Mouse (Mus musculus): ENCODE results near the gene Fam193b.

Fam193b gene

DNA sequence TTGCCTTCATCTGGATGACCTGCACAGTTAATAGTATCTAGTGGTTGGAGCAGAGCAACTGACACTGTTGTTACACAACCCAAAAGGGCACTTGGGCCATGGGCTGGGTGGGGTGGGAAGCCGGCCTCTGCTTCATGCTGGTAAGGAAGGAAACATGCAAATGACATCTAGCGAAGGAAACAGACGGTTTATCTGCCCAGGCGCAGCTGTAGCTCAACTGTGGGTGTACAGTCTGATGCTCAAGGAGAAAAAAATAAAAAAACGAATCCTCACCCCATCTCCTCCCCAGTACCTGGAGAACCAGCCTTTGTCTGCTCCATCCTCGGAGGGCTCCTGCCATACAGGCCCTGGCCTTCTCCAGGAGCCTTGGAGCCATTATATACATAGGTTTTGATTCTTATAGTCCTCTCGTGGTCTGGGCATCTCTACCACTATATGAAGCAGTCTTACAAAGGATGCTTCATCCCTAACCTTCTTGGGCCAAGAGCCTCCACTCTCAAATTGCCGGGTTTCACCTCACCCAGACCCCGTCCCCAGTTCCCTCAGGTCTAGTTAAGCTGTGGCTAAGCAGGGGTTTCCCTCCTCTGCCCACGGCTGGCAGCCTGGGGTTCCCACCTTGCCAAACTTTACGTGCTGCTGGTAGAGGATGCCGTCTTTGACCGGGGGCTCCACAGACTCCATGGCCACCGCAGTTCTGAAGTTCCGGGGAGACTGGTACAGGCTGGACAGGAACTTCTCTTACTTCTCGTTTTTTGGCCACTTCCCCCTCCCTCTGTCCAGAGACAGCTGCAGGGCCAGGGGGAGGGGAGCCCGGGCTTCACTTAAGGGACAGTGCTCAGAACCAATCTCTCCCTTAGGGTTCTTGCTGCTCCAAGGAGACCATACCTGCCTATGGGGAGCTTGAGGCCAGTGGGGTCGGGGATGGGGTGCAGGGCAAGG is 42.8 kb downstream of the Fam193b start:
- DNase-seq (ENCODE audit: low spot score in 2 of 2): no peak

DNA sequence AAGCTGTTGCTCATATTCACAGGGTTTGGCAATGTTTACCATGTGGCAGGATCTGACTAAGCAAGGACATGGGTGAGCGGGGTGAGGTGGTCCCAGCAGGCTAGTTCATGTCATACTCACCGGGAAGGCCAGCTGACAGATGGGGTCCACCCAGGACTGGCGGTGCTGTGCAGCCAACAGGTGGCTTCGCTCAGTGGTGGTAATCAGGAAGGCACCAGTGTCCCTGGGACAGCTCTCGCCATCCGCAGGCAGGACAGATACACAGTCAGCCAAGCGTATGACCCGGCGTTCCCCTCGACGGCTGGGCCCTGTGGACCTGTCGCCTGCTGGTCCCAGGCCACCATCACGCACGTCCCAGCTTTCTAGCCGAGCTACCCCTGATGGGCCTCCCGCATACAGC is 43.7 kb downstream of the Fam193b start:
- no peak for DNase-seq (ENCODE audit: low spot score in 2 of 2)

DNA sequence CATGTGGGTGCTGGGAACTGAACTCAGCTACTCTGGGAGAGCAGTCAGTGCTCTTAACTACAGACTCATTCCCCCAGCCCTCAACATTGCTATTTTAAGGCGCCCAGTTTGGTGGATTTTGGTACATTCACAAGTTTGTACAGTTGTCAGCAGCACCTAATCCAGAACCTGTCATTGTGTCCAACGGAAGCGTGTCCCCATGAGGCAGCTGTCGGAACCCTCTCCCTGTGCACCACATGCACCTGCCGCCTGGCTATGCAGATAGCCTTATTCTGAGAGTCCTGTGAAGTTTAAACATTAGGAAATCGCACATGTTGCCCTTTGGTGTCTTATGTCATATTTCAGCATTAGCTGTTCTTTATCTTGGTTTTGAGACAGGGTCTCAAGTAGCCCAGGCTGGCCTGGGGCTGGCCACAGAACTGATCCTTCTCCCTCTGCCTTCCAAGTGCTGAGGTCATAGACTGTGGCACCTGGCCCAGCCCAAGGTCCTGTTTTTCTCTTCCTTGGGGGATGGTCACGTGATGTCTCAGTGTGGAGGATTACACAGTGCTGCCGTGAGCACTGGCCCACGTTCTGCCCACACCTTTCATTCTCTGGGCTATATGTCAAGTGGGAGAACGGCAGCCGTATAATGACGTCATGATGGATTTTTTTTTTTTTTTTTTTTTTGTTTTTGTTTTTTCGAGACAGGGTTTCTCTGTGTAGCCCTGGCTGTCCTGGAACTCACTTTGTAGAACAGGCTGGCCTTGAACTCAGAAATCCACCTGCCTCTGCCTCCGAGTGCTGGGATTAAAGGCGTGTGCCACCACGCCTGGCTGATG is 45.0 kb downstream of the Fam193b start:
- no peak for DNase-seq (ENCODE audit: low spot score in 2 of 2)

DNA sequence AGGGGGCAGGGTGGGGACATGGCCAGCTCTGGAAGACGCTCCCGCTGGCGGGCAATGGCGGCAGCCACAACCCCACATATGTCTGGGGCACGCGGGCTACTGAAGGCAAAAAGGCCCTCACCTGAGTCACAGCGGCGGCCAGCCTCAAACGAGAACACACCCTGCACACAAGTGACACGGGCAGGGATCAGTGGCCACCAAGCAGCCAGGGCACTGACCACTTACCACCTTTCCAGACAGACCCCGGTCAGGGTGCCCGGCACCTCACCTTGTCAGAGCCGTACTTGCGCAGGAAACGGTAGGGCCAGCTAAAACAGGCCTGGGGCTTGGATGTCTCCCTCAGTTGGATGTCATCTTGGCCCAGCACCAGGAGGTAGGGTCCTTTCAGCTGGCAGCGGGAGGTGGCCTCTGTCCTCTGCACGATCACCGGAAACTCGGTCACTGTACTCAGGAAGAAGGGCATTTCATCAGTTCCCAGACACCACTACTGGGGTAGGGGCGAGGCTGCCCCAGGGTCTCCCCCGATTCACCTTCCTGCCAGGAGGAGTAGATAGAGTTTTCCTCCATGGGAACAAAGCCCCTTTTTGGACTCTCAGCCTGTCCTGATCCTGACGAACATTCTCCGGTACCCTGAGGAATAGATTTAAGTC is 46.8 kb downstream of the Fam193b start:
- no peak for DNase-seq (ENCODE audit: low spot score in 2 of 2)

DNA sequence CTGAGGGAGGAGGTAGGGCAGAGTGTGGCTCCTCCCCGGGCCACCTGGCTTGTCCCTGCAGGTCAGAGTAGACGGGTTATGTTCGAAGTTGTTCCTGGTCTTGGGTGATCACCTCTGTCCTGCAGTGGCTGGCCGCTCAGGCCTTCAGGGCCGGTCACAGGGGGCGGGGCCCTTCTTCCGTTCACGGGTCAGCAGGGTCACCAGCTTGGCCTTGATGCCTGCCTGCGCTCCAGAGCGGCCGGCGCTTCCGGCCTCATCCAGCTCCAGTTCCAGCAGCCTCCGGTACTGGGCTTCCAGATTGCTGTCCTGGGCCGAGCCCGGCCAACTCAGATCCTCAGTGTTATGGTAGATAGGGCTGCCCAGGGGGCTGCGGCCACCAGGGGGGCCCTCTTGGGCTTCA is 47.6 kb downstream of the Fam193b start:
- peak; percentile 23 to 39 for DNase-seq (ENCODE audit: low spot score in 2 of 2)

DNA sequence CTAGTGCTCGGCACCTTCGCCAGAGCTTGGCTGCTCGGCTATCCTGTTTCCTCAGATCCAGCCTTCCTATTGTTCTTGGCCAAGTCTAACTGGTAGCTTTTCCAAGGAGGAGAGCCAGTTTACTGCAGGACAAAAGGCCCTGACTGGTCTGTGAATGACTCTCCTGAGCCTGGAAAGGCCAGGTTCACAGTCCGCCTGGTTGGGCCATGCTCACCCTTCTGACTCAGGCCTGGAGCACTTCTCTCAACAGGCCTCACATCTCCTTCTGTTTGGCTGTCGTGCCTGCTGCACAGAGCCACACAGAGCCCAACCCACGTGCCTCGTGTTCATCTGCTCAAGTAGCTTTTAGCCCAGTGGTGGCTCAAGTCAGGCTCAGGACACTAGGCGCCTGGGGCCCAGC is 48.2 kb downstream of the Fam193b start:
- peak in 1 of 2 experiments; percentile 21 for DNase-seq (ENCODE audit: low spot score in 2 of 2)

DNA sequence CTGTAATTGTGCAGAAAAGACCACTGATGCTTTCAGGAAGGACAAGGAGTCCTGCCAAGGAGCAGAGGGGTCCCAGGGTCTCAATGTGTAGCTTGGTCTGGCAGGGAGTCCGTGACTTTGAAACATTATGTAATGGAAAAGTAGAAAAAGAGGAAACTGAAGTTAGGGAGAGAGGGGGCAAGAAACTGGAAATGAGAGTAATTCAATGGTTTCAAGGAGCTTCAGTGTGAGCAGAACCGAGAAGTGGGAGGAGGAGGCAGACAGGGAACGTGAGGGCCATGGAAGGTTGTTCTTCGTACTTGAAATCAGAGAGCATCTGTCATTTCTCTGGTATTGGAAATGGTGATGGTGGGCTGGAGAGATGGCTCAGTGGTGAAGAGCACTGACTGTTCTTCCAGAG is 51.3 kb downstream of the Fam193b start:
- DNase-seq (ENCODE audit: low spot score in 2 of 2): no peak

DNA sequence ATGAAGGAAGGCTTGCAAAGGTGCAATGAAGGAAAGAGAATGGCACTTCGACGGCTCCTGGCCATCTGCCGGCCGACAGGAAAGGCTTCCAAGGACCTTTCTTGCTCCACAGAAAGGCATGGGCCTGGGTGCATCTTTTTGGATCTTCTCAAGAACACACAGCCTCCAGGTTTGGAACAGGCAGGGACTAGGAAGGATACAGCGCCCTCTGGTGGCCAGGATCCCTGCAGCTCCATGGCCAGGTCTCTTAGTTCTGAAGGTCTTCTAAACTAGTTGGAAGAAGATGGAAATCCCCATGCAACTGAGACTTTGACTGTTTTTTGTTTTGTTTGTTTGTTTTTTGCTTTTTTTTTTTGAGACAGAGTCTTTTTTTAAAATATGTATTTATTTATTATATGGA is 54.0 kb downstream of the Fam193b start:
- DNase-seq (ENCODE audit: low spot score in 2 of 2): peak; percentile 67 to 85

DNA sequence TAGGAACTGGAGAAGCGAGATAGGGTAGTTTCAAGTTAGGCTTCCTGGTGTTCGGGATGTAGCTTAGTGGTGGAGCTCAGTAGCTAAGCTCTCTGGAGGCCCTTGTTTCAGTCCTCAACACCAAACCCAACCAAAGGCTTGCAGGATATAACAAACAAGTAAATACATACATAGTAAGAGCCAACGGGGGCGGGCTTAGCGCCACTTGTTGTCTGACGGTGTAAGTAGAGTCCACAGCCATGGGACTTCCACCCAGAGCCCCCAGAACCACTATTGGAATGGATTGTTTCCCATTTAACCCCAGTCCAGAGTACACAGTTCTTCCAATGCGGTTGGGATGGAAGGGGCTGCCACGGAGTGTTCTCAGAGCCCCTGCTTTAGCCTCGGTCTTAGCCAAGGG is 57.1 kb downstream of the Fam193b start:
- DNase-seq (ENCODE audit: low spot score in 2 of 2): no peak

DNA sequence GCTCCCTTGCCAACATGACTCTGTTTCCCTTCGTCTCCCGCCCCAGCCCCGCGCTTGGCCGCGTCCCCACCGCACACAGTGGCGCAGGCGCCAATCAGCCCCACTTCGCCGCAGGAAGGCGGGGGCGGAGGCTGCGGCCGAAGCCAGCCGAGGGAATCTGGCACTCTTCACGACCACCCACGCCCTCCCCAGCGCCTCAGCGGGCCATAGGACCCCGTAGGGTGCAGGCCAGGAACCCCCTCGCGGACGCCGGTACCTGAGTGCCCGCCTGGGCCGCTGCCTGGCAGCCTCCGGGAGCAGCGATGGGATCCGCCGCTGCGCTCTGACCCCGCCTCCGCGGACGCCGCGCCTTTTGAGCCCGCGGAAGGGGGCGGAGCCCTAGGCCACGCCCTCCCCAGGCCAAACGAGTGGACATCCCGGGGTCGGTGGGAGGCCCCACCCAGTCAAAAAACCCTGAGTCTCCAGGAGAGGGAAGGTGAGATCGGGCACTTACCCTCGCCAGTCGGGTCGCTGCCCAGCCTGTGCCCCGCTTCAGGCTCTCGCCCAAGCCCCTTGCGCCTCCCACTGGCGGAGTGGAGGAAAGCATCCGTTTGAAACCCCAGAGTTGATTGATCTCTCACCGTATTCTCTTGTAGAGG is 57.7 kb downstream of the Fam193b start, which contains the start of gene Pdlim7:
Pdlim7 (minus strand) TSS at position 566 of the 638 bp plus-strand sequence.
- DNase-seq (ENCODE audit: low spot score in 2 of 2): peak; percentile 86 to 97

DNA sequence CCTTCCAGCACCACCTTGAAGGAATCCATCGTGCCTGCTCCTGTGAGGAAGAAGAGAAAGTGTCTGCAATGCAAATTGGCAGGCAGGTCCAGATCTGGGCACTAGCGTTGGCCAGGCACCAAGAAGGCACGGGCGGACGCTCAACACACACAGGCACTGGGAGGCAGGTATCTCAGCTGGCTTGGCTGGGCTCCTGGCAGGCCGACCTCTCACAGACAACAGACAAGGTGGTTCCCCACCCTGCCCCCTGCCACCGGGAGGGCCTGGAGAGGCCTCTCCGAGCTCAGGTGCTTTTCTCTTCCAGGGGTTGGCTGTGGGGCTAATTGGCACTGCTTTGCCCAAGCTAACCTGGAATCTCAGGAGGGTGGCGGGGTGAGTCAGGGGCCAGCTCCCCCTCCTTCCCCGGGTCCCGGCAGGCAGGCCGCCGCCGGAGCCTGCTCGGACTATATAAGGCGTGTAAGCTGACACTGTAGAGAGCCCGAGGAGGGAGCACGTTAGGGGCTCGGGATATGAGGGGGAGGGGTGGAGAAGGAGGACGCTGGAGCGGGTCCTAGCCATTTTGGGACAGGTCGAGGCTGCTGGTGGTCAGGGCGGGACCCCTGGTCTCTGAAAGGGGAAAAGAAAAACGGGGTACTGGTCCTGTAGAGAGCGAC is 58.4 kb downstream of the Fam193b start:
- DNase-seq (ENCODE audit: low spot score in 2 of 2): peak; percentile 54 to 63

DNA sequence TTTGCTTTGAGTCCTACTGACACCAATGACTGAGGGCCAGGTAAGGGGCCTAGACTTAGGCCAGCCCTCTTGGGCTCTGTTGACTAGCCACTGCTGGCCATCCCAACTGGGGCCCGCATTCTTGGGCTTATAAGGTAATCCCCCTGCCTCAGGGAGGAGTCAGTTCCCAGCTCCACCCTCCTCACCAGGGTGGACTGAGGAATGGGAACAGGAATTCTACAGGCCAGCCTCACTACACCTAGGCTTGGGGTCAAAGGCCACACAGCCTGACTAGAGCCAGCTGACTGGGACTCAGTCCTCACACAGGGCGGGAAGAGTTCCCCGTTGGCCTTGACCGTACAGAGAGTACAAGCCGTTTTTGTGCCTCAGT is 59.4 kb downstream of the Fam193b start:
- DNase-seq (ENCODE audit: low spot score in 2 of 2): no peak

DNA sequence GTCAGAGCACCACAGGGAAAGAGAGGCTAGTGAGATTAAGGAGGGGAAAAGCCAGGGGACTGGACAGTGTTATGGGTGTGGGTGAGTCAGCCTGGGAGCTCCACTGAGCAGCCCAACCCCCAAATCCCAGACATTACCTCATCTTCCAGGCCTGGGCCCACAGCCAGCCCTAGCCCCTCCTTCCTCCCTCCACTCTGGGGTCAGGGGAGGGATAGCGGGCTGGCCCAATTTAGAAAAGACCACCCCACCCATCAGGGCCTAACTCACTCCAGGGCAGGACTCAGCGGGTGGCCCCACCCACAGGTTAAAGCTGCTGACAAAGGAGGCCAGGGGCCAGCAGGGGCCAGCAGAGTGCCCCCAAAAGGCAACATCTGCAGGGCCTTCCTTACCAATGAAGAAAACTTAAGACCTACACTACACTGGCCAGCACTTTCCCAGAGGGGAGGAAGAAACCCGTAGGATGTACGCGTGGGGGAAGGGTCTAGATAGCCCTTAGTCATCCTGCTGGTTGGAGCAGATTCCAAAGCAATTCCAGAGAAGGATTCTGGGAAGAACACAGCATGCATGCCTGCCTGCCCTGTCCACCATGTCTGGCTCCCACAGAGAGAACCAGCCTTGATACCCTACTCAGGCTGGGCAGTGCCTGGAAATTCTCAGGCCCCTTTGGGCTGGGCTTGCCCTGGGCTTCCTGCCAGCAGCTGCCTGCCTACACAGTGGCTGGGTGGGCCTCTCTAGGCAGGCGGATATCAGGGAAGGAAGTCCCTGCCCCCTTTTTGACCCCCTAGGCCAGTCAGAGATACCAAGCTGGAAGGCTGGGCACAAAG is 60.0 kb downstream of the Fam193b start:
- DNase-seq (ENCODE audit: low spot score in 2 of 2): peak; percentile 66 to 88

DNA sequence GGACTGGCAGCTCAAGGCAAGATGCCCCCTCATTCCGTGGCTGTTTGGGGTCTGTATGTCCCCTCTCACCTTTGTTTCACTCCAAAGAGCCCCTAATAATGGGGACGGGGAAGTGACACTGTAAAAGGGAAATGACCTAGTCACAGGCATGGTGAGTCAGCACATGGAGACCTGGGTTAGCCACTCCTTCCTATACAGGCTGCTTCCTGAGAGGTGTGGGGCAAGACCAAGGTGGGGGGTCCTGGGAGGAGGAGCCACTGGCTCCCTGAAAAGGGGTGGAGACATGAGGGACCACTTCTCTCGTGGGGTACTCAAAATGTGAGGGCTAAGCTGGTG is 60.6 kb downstream of the Fam193b start:
- no peak for DNase-seq (ENCODE audit: low spot score in 2 of 2)

DNA sequence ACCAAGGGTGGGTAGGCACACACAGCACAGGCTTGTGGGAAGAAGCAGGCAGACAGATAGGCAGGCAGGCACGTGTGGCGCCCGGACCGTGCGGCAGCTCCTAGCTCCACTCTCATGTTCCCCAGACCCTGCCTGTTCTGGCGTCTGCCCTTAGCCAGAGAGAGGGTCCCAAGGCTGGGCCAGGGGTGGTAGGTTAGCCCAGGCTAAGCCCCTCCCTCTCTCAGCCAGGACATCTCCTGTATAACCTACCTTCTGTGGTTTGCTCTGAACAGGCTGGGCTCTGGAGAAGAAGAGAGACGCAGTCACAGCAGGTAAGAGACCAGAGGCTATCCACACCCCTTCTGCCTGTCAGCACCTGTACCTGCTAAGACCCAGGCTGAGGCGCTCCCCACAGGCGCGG is 62.4 kb downstream of the Fam193b start:
- DNase-seq (ENCODE audit: low spot score in 2 of 2): no peak

DNA sequence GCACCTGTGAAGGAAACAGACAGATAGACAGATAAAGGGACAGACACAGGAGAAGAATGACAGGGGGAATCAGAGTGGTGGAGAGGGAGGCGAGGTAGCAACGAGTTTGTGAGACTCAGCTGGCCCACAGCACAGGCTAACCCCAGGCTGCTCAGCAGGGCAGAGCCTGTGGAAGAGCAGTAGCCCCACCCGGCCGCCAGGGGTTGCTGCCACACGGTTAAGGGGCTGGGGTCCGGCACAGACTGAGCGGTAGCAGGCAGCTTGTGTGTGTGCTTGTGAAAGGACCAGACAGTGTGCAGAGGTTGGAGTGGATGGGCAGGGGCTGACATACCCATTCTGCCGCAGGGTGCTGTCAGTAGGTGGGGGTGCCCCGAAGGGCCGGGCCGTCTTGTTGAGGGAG is 63.0 kb downstream of the Fam193b start:
- DNase-seq (ENCODE audit: low spot score in 2 of 2): no peak

DNA sequence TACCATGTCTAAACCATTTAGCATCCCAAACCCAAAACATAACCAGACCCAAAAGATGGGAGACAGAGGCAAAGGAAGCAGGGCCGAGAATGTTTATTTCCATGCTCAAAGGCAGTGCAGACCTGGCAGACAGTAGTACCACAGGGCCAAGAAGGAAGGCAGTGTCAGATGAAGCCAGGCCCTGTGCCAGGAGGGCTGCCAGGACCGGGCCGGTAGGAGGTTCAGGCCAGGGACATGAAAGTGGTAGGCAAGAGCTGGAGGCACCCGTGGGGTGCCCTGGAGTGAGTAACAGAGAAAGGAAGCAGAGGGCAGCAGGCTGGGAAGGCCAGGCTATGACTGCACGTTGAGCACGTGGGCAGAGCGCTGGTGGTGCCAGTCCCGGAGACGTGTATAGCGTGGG is 64.2 kb downstream of the Fam193b start:
- no peak for DNase-seq (ENCODE audit: low spot score in 2 of 2)

DNA sequence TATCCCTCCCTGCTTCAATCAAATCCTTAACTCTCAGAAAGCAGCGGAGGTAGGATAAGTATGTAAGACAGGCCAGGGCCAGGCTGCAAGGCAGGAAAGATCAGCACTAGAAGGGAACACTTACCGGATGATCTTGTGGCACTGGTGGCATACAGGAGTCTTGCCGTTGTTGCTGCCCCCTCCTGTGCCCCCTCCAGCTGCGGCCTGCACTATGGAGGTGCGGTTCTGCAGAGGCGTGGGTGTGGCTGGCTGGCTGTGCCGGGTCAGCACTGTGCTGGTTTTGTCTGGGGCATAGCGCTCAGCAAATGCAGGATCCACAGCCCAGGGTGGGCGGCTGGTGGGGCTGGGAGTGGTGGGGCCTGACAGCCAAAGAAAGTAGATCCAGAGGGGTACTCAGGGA is 65.1 kb downstream of the Fam193b start:
- no peak for DNase-seq (ENCODE audit: low spot score in 2 of 2)

DNA sequence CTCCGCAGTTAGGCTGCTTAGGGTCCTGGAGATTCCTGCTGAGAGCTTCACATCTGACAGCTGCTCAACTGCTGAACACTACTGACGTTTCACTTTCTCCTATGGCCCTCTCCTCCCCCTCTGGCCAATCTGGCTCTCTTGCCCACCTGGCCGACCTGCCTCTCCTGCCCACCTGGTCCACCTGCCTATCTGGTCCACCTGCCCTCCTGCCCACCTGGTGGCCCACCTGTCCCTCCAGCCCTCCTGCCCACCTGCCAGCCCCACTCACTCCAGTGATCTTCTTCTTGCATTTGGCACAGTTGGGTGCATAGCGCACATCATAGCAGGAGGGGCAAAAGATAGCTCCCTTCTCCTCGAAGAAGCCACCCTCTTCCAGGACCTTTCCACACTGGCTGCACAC is 66.5 kb downstream of the Fam193b start:
- no peak for DNase-seq (ENCODE audit: low spot score in 2 of 2)

DNA sequence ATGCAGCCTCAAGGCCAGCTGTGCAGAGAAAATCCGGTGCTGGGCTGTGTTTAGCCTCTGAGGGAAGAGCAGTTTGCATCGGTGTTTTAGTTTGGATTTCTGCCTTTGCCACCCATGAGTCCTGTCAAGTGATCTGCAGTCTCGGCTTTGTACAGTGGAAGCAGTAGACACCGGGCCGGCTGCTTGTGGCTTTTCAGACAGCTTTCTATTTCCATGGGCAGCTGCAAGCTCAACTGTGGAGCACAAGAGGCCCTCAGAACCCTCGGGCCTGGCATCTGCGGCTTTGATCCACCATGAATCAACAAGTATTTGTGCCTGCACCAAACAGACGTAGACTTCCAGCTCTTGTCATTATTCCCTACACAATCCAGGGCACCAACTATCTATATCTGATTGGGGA is 68.5 kb downstream of the Fam193b start:
- DNase-seq (ENCODE audit: low spot score in 2 of 2): no peak

DNA sequence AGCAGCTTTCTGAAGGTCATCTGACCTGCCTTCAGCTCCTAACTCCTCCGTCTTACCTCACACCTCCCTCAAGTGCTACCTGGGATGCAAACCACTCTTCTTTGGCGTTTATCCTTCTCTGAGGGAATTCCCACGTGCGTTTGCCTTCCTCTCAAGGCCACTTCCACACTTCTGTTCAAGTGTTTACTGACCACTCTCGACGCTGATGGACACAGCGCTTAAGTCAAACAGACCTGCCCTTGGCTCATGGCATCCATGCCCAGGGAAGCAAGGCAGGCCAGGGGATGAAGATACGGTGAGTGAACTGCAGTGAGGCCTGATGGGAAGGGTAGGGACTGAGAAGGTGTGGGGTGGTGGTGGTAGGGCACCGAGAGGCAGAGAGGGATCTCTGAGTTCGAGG is 70.3 kb downstream of the Fam193b start:
- DNase-seq (ENCODE audit: low spot score in 2 of 2): no peak
